Mouse (Mus musculus) kidney, postnatal 0 days (tissue): ENCODE results near the gene Atxn7l3. TPM values are rescaled to one million over a fixed set of nuclear protein-coding genes. Genes with fewer than 3 reads are reported as not detected.

Source experiments
- ATAC-seq: fragments of 200-750 bp; cut with Nextera tagmentation; replicated peaks from 2 replicates; pipeline ENCODE4 v1.8.0; 2017; ENCODE audit warnings: low read depth, moderate number of reproducible peaks, moderate TSS enrichment, moderate library complexity; ENCODE audit not compliant: low FRiP score
- DNase-seq: peaks from one replicate; pipeline ENCODE4 v3.0.0-alpha.2; 2016; ENCODE audit warnings: low spot score
- H3K27ac ChIP-seq: fragments of 300-500 bp; sonication (generic); 2 replicates; pipeline ENCODE4 v1.5.1; 2014; ENCODE audit warnings: mild to moderate bottlenecking
- H3K27me3 ChIP-seq: fragments of 300-500 bp; sonication (generic); 2 replicates; pipeline ENCODE4 v1.6.1; 2014; ENCODE audit warnings: low read length, mixed read lengths; ENCODE audit not compliant: insufficient read depth
- H3K36me3 ChIP-seq: fragments of 300-500 bp; sonication (generic); 2 replicates; pipeline ENCODE4 v1.6.1; 2014; ENCODE audit warnings: low read length, mixed read lengths; ENCODE audit not compliant: insufficient read depth
- H3K4me1 ChIP-seq: fragments of 300-500 bp; sonication (generic); replicated peaks from 2 replicates; pipeline ENCODE4 v1.6.1; 2014; ENCODE audit warnings: antibody characterized with exemption, low read length, mixed read lengths; ENCODE audit not compliant: insufficient read depth
- H3K4me2 ChIP-seq: fragments of 300-500 bp; sonication (generic); 2 replicates; pipeline ENCODE4 v1.6.1; 2014; ENCODE audit warnings: mild to moderate bottlenecking, low read length, moderate library complexity, mixed read lengths
- H3K4me3 ChIP-seq: fragments of 300-500 bp; sonication (generic); replicated peaks from 2 replicates; pipeline ENCODE4 v1.5.1; 2014; ENCODE audit warnings: low read depth, low read length
- H3K9ac ChIP-seq: fragments of 300-500 bp; sonication (generic); 2 replicates; pipeline ENCODE4 v1.6.1; 2014; ENCODE audit warnings: low read depth, low read length
- H3K9me3 ChIP-seq: fragments of 300-500 bp; sonication (generic); replicated peaks from 2 replicates; pipeline ENCODE4 v1.6.1; 2016; ENCODE audit warnings: low read length, inconsistent platforms, mixed read lengths
- CTCF ChIP-seq: IDR thresholded peaks from 2 replicates; pipeline ENCODE4 v1.5.1; 2016; ENCODE audit warnings: antibody characterized with exemption, low read depth, mild to moderate bottlenecking, moderate library complexity
- WGBS: fragments of 180-500 bp; shearing (Covaris S2); extraction: QIAGEN DNeasy Blood & Tissue Kit; methylation state at CpG from one replicate; pipeline ENCODE4 v1.1.7; 2014; 5-methylcytosine and 5-hydroxymethylcytosine counted together
- polyA plus RNA-seq: library from polyadenylated mRNA; unstranded; fragments of >200 nt; fragmentation: Nextera tagmentation; extraction: Ambion mirVana; gene quantifications from 2 replicates; pipeline ENCODE4 v1.2.1, GENCODE M21; 2015

Atxn7l3 gene
- polyA plus RNA-seq, 1 experiment from 2014 or later: 9.7 TPM

- no peaks in the 10 kb centered on the region for H3K9me3 ChIP-seq
- WGBS: 29% methylated on average over 3 of the region's 3 CpGs
- ATAC-seq: no peak
- no peak overlapping the region for H3K4me3 ChIP-seq
- H3K36me3 ChIP-seq: no peaks in the 10 kb centered on the region
- H3K9ac ChIP-seq: no peak overlapping the region
- no peak for TF ChIP-seq CTCF
- no peaks in the 10 kb centered on the region for H3K27me3 ChIP-seq
- no peaks in the 10 kb centered on the region; the same call in 1 of the 2 replicates for H3K4me1 ChIP-seq
- peak; percentile 60 for DNase-seq
- H3K4me2 ChIP-seq: no peak overlapping the region
- no peak overlapping the region for H3K27ac ChIP-seq
Observed at GRCm38 (mm10) chr11:102338561-102338960, 42.1 kb upstream of the Atxn7l3 start.

DNA sequence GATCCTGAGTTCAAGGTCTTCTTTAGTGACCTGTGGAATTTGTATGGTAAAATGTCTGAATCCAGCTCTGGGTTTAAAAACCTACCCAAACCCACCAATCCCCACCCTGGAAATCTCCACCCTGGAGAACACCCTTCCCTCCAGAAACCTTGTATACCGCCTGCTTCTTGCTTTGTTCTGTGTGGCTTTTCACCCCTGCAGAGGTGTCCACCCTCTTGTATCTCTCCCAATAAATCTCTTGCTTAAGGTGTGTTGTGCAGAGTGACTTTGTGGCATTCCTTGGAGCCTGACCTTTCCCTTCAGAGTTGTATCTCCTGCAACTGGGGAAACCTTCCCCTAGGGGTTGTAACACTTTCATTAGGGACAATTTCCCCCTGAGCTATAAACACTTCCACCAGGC lies 41.5 kb upstream of the Atxn7l3 start:
- Histone ChIP-seq H3K4me1 (no peaks in the 10 kb centered on the region; the same call in 1 of the 2 replicates), H3K27me3 (no peaks in the 10 kb centered on the region), H3K9ac (no peak overlapping the region), H3K27ac (no peak overlapping the region), H3K4me3 (no peak overlapping the region), H3K9me3 (no peaks in the 10 kb centered on the region), H3K4me2 (no peak overlapping the region), H3K36me3 (no peaks in the 10 kb centered on the region)
- WGBS: 41% methylated on average over 1 of the region's 1 CpGs
- no peak for TF ChIP-seq CTCF
- DNase-seq (no peak), ATAC-seq (no peak)

- TF ChIP-seq CTCF: no peak
- Histone ChIP-seq H3K4me2 (no peak overlapping the region), H3K4me3 (no peak overlapping the region), H3K9ac (no peak overlapping the region), H3K27ac (no peak overlapping the region), H3K4me1 (no peaks in the 10 kb centered on the region; the same call in 1 of the 2 replicates), H3K36me3 (no peaks in the 10 kb centered on the region), H3K27me3 (no peaks in the 10 kb centered on the region), H3K9me3 (no peaks in the 10 kb centered on the region)
- DNase-seq (no peak), ATAC-seq (no peak)
- 78% methylated on average over 1 of the region's 1 CpGs for WGBS
Observed at GRCm38 (mm10) chr11:102336191-102336590, 39.8 kb upstream of the Atxn7l3 start.

DNA sequence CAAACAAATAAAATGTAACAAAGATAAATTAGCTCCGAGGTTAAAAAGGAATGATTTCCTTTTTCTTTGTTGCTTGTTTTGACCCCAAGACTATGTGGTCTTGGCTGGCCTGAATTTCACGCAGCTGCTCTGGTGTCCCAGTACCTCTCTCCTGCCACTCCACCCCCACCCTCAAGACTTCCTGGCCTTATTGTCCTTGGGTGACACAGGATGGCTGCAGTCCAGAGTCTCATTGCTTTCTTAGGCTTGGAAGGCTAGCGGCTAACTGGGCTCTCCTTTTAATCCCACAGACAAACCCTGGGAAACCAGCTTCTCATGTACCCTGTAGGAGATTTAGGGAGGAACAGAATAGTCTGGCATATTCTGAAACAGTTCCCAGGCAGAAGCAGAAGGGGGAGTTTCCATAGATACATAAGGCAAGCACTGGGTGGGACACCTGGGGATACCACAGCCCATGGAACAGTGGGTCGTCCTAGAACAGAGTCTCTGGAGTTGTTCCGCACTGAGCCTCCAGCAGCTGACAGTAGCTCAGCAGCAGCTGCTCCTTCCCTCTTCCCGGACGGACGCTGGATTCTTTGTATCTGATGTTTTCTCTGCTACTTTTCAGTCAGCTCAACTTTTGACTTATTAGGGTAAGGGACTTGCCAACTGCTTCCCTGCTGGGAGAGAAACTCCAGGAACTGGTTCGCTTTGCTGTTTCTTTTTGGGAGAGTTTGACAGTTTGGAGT lies 38.7 kb upstream of the Atxn7l3 start:
- H3K4me1 ChIP-seq: no peaks in the 10 kb centered on the region; the same call in 1 of the 2 replicates
- no peak overlapping the region for H3K4me3 ChIP-seq
- H3K9ac ChIP-seq: no peak overlapping the region
- H3K27ac ChIP-seq: 0 out of 2 replicates have a peak overlapping the region, but pooled peaks have one; percentile 25
- no peaks in the 10 kb centered on the region for H3K27me3 ChIP-seq
- ATAC-seq (no peak), DNase-seq (peak; percentile 47)
- WGBS: 35% methylated on average over 9 of the region's 9 CpGs
- H3K9me3 ChIP-seq: no peaks in the 10 kb centered on the region
- TF ChIP-seq CTCF: no peak
- H3K36me3 ChIP-seq: no peaks in the 10 kb centered on the region
- H3K4me2 ChIP-seq: 0 out of 2 replicates have a peak overlapping the region, but pooled peaks have one; percentile 3

DNA sequence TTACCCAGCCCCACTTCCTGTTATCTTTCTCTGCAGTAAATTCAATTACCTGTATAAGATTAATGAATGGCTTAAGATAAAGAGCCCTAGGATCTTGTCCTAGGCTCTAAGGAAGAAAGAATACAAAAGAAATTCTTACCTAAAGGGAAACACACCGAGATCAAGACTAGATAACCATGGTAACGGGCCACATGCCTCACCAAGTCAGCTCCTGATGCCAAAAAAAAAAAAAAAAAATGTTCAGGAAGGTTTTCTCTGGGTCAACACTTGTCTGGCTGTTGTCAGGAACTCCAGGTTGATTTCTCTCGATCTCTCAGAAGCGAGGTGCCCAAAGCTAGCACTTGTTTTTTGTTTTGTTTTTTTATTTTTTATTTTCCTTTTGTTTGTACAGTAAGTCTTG lies 37.6 kb upstream of the Atxn7l3 start:
- Histone ChIP-seq H3K27ac (no peak overlapping the region), H3K36me3 (no peaks in the 10 kb centered on the region), H3K4me2 (no peak overlapping the region), H3K9ac (no peak overlapping the region), H3K4me1 (no peaks in the 10 kb centered on the region; the same call in 1 of the 2 replicates), H3K4me3 (no peak overlapping the region), H3K27me3 (no peaks in the 10 kb centered on the region), H3K9me3 (no peaks in the 10 kb centered on the region)
- no peak for ATAC-seq
- DNase-seq: no peak
- WGBS: 63% methylated on average over 4 of the region's 4 CpGs
- no peak for TF ChIP-seq CTCF

GRCm38 (mm10) chr11:102333061-102333460 lies 36.6 kb upstream of the Atxn7l3 start:
- H3K4me3 ChIP-seq: no peak overlapping the region
- no peak overlapping the region for H3K4me2 ChIP-seq
- no peak for TF ChIP-seq CTCF
- no peaks in the 10 kb centered on the region for H3K27me3 ChIP-seq
- no peaks in the 10 kb centered on the region for H3K36me3 ChIP-seq
- no peaks in the 10 kb centered on the region for H3K9me3 ChIP-seq
- no peak for ATAC-seq
- H3K27ac ChIP-seq: no peak overlapping the region
- H3K4me1 ChIP-seq: no peaks in the 10 kb centered on the region; the same call in 1 of the 2 replicates
- no peak for DNase-seq
- H3K9ac ChIP-seq: no peak overlapping the region

GRCm38 (mm10) chr11:102331806-102332205 lies 35.4 kb upstream of the Atxn7l3 start:
- WGBS: 42% methylated on average over 4 of the region's 4 CpGs
- TF ChIP-seq CTCF: no peak
- no peak overlapping the region for H3K9ac ChIP-seq

More at GRCm38 (mm10) chr11:102331806-102332205, 35.4 kb upstream of the Atxn7l3 start:
- H3K4me1 ChIP-seq: no peaks in the 10 kb centered on the region; the same call in 1 of the 2 replicates
- no peaks in the 10 kb centered on the region for H3K36me3 ChIP-seq
- no peak overlapping the region for H3K4me2 ChIP-seq
- H3K27ac ChIP-seq: no peak overlapping the region
- no peak for DNase-seq
- H3K27me3 ChIP-seq: no peaks in the 10 kb centered on the region
- ATAC-seq: no peak
- no peaks in the 10 kb centered on the region for H3K9me3 ChIP-seq
- no peak overlapping the region for H3K4me3 ChIP-seq
